Mouse (Mus musculus): Measurements from ENCODE around the gene Cadm1. TPM values are rescaled to one million over a fixed set of nuclear protein-coding genes. Genes with fewer than 3 reads are reported as not detected.

Cadm1 gene
- polyA plus RNA-seq, 2 experiments, result 3.4 to 6.4 TPM

GRCm38 (mm10) chr9:47688297-47688696, 158.3 kb downstream of the Cadm1 start:
- ATAC-seq (ENCODE audit: insufficient read depth), result no peak
- Histone ChIP-seq H3K9me3 (ENCODE audit: control insufficient read depth, low read length) (no peaks in the 10 kb centered on the region), H3K9ac (replicated peaks) (no peak overlapping the region), H3K36me3 (replicated peaks; ENCODE audit: control insufficient read depth, insufficient read depth, low read depth) (no peaks in the 10 kb centered on the region), H3K4me1 (replicated peaks; ENCODE audit: control insufficient read depth in 2 of 2, insufficient read depth in 2 of 2, low read length in 1 of 2) (no peaks in the 10 kb centered on the region), H3K4me3 (ENCODE audit: insufficient read depth in 1 of 2, low read depth in 2 of 2, low read length in 2 of 2) (no peak overlapping the region), H3K27me3 (ENCODE audit: control insufficient read depth, insufficient read depth, low read length) (no peaks in the 10 kb centered on the region), H3K27ac (no peak overlapping the region), H3K4me2 (ENCODE audit: low read depth) (no peak overlapping the region)
- no peak for DNase-seq (ENCODE audit: low read depth in 3 of 3, low spot score in 3 of 3)
- WGBS (ENCODE audit: insufficient replicate concordance), result 36% methylated on average over 10 of the region's 10 CpGs
- TF ChIP-seq EP300 (IDR thresholded peaks at IDR 0.05; ENCODE audit: low read depth) (no peak), CTCF (IDR thresholded peaks at IDR 0.05; ENCODE audit: low read depth) (no peak)

DNA sequence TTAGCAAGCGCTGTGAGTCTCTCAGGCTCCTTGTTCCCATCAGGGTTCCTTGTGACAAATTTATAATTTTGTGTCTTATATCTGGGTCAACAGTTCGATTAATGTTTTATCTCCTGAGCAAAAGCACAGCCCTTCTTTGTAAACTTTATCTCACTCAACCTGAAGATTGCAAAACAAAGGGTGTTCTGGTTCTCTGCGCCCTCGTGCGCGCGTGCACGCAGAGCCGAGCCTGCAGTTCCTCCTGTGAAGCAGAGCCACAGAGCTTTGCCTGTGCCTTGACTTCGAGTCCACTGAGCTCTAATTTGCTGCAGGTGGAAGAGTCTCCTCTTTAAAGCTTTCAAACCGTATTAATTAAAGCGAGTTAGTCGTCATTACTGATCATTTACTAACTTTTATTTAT, 162.9 kb downstream of the Cadm1 start:
- Histone ChIP-seq H3K9me3 (ENCODE audit: control insufficient read depth, low read length) (no peaks in the 10 kb centered on the region), H3K4me2 (ENCODE audit: low read depth) (no peak overlapping the region)

DNA sequence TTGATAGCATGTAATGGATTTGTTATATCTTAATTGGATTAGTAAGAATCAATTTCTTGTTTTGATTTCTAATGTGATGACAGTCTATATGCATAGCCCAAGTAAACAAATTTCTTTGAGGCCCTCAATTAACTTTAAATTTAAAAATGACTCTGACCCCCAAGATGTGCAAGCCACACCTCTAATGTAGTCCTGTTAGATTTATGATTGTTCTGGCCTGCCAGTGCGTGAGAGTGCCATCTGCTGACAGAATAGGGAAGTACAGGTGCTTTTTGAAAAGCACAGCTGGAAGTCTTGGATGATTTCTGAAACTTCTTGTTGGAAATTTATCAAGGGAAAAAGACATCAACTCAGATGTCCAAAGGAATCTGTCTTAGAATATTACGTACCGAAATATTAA, 169.1 kb downstream of the Cadm1 start:
- DNase-seq (ENCODE audit: low read depth in 3 of 3, low spot score in 3 of 3) (no peak), ATAC-seq (ENCODE audit: insufficient read depth) (no peak)
- Histone ChIP-seq H3K4me2 (ENCODE audit: low read depth) (no peak overlapping the region), H3K9me3 (ENCODE audit: control insufficient read depth, low read length) (no peaks in the 10 kb centered on the region), H3K4me3 (ENCODE audit: insufficient read depth in 1 of 2, low read depth in 2 of 2, low read length in 2 of 2) (no peak overlapping the region), H3K27ac (no peak overlapping the region), H3K9ac (replicated peaks) (no peak overlapping the region), H3K36me3 (replicated peaks; ENCODE audit: control insufficient read depth, insufficient read depth, low read depth) (no peaks in the 10 kb centered on the region), H3K4me1 (replicated peaks; ENCODE audit: control insufficient read depth in 2 of 2, insufficient read depth in 2 of 2, low read length in 1 of 2) (no peaks in the 10 kb centered on the region), H3K27me3 (ENCODE audit: control insufficient read depth, insufficient read depth, low read length) (no peaks in the 10 kb centered on the region)
- WGBS (ENCODE audit: insufficient replicate concordance), result 32% methylated on average over 3 of the region's 3 CpGs
- TF ChIP-seq EP300 (IDR thresholded peaks at IDR 0.05; ENCODE audit: low read depth) (no peak), CTCF (IDR thresholded peaks at IDR 0.05; ENCODE audit: low read depth) (peak; percentile 69)

More for the DNA sequence above, 162.9 kb downstream of the Cadm1 start:
- no peaks in the 10 kb centered on the region for H3K27me3 ChIP-seq (ENCODE audit: control insufficient read depth, insufficient read depth, low read length)
- H3K27ac ChIP-seq, result no peak overlapping the region
- H3K36me3 ChIP-seq (replicated peaks; ENCODE audit: control insufficient read depth, insufficient read depth, low read depth), result no peaks in the 10 kb centered on the region
- no peak overlapping the region for H3K9ac ChIP-seq (replicated peaks)
- TF ChIP-seq CTCF (IDR thresholded peaks at IDR 0.05; ENCODE audit: low read depth) (no peak), EP300 (IDR thresholded peaks at IDR 0.05; ENCODE audit: low read depth) (no peak)
- no peak overlapping the region for H3K4me3 ChIP-seq (ENCODE audit: insufficient read depth in 1 of 2, low read depth in 2 of 2, low read length in 2 of 2)
- ATAC-seq (ENCODE audit: insufficient read depth), result no peak
- no peak for DNase-seq (ENCODE audit: low read depth in 3 of 3, low spot score in 3 of 3)
- WGBS (ENCODE audit: insufficient replicate concordance), result 62% methylated on average over 13 of the region's 13 CpGs
- no peaks in the 10 kb centered on the region for H3K4me1 ChIP-seq (replicated peaks; ENCODE audit: control insufficient read depth in 2 of 2, insufficient read depth in 2 of 2, low read length in 1 of 2)

- H3K27ac ChIP-seq, result no peak overlapping the region
Observed at GRCm38 (mm10) chr9:47700021-47700420, 170.0 kb downstream of the Cadm1 start.

DNA sequence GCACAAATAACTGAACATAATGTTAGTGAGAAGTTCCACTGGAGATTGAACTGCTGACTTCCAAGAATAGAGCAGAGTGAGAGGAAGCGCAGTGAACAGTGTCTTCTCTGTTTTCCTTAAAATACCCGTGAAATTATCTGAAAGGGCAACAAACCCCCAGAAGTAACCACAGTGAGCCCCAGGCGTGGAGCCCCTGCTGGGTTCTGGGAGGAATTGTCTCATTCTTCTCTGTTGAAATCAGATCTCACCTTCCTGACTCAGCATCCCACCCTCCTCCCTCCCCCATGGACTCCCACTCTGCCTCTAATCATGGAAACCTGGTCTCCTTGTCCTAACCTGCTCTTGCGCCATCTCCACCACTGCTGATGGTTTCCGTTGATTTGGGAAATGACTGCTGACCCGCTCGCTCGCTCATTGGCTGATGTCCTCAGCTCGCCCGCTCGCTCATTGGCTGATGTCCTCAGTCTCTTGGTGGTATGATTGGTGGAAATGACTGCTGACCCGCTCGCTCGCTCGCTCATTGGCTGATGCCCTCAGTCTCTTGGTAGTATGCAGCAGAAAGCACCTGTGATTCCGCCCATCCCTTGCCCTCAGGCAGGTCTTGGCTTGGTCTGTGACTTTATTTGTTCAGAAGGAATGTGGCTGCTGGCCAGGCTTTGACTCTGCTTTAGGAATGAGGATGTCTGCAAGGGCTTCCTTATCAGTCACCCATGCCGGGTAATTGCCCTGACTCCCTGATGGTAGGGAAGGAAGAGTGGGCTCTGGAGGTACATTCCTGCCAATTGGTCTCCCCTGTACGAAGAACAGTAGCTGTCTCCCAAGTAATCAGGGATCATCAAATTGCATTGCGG, 173.3 kb downstream of the Cadm1 start:
- WGBS (ENCODE audit: insufficient replicate concordance), result 66% methylated on average over 19 of the region's 19 CpGs
- Histone ChIP-seq H3K4me1 (replicated peaks; ENCODE audit: control insufficient read depth in 2 of 2, insufficient read depth in 2 of 2, low read length in 1 of 2) (no peaks in the 10 kb centered on the region), H3K9ac (replicated peaks) (no peak overlapping the region), H3K27ac (no peak overlapping the region), H3K9me3 (ENCODE audit: control insufficient read depth, low read length) (no peaks in the 10 kb centered on the region), H3K36me3 (replicated peaks; ENCODE audit: control insufficient read depth, insufficient read depth, low read depth) (no peaks in the 10 kb centered on the region), H3K4me3 (ENCODE audit: insufficient read depth in 1 of 2, low read depth in 2 of 2, low read length in 2 of 2) (no peak overlapping the region), H3K27me3 (ENCODE audit: control insufficient read depth, insufficient read depth, low read length) (no peaks in the 10 kb centered on the region), H3K4me2 (ENCODE audit: low read depth) (no peak overlapping the region)
- TF ChIP-seq CTCF (IDR thresholded peaks at IDR 0.05; ENCODE audit: low read depth) (no peak), EP300 (IDR thresholded peaks at IDR 0.05; ENCODE audit: low read depth) (no peak)
- DNase-seq (ENCODE audit: low read depth in 3 of 3, low spot score in 3 of 3) (no peak), ATAC-seq (ENCODE audit: insufficient read depth) (no peak)

More at GRCm38 (mm10) chr9:47700021-47700420, 170.0 kb downstream of the Cadm1 start:
- H3K36me3 ChIP-seq (replicated peaks; ENCODE audit: control insufficient read depth, insufficient read depth, low read depth), result no peaks in the 10 kb centered on the region
- H3K9me3 ChIP-seq (ENCODE audit: control insufficient read depth, low read length), result no peaks in the 10 kb centered on the region
- no peak for TF ChIP-seq CTCF (IDR thresholded peaks at IDR 0.05; ENCODE audit: low read depth)
- no peak overlapping the region for H3K4me2 ChIP-seq (ENCODE audit: low read depth)
- WGBS (ENCODE audit: insufficient replicate concordance), result 77% methylated on average over 5 of the region's 5 CpGs
- no peak overlapping the region for H3K4me3 ChIP-seq (ENCODE audit: insufficient read depth in 1 of 2, low read depth in 2 of 2, low read length in 2 of 2)
- no peaks in the 10 kb centered on the region for H3K27me3 ChIP-seq (ENCODE audit: control insufficient read depth, insufficient read depth, low read length)
- DNase-seq (ENCODE audit: low read depth in 3 of 3, low spot score in 3 of 3), result no peak
- no peak for ATAC-seq (ENCODE audit: insufficient read depth)
- H3K9ac ChIP-seq (replicated peaks), result no peak overlapping the region
- H3K4me1 ChIP-seq (replicated peaks; ENCODE audit: control insufficient read depth in 2 of 2, insufficient read depth in 2 of 2, low read length in 1 of 2), result no peaks in the 10 kb centered on the region
